Mouse (Mus musculus) stomach, postnatal 0 days (tissue): ENCODE data around the gene Adcy5.

ENCODE experiments used
- CTCF ChIP-seq: IDR thresholded peaks from 2 replicates; pipeline ENCODE4 v1.5.1; 2016; ENCODE audit warnings: antibody characterized with exemption, low read depth, mild to moderate bottlenecking, moderate library complexity
- EP300 ChIP-seq: optimal IDR thresholded peaks from 2 replicates; pipeline ENCODE3; 2016; ENCODE audit warnings: antibody characterized with exemption

DNA sequence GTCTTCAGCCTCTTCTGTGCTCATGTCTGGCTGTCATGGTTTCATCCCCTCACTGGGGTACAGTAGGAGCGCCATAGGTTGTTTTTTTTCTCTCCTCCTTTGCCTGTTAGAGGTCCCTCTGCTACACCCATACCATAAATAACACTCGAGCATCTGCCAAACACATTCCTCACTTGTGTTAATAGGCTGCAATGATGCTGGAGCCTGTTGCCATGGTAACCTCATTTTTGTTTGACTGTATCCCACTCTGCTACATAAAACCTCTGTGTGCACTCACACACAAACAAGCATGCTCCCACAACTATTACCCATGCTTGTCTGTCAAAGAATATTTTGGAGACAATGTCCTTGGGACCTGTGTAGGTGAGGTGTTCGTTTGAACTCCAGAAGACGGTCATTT lies 5.3 kb downstream of the Adcy5 start:
- TF ChIP-seq EP300 (no peak), CTCF (no peak)
